Mouse (Mus musculus) layer of hippocampus, postnatal 36 days (tissue): ENCODE measurements around the gene Gsto1. TPM values are rescaled to one million over a fixed set of nuclear protein-coding genes. Genes with fewer than 3 reads are reported as not detected.

Source experiments
- total RNA-seq, 2 experiments: library from RNA; stranded (reverse); gene quantifications; 2 replicates each; pipeline ENCODE4 v1.2.3; 2021

Gsto1 gene
- total RNA-seq, 2 experiments from 2014 or later = 46.5 to 50.0 TPM

Other genes starting within 250 kb of the Gsto1 start
- gene Col17a1, start 162.9 kb upstream of the Gsto1 start, total RNA-seq = under 1 TPM in 1 of 2 experiments, not detected in 1; 0.17 TPM
- gene Sfr1, start 123.3 kb upstream of the Gsto1 start, total RNA-seq = 100 to 1,000 TPM in 1 of 2 experiments, 10 to 100 TPM in 1; 99.1 to 105 TPM
- 1 to 10 TPM; 2.7 to 3.1 TPM for gene Gsto2, start 10.6 kb downstream of the Gsto1 start, total RNA-seq
- gene Cfap43, start 64.3 kb downstream of the Gsto1 start, total RNA-seq = 1 to 10 TPM; 1.2 to 1.7 TPM
- 1 to 10 TPM; 1.0 to 1.9 TPM for gene Itprip, start 64.3 kb downstream of the Gsto1 start, total RNA-seq
- gene Cfap58, start 82.7 kb downstream of the Gsto1 start, total RNA-seq = under 1 TPM; 0.30 to 0.35 TPM